Comparison of ENCODE assay signal across 21 mouse cellular contexts in genomic region chr5:122617718-122618117, GRCm38 (mm10). TPM values are rescaled to one million over a fixed set of nuclear protein-coding genes. Genes with fewer than 3 reads are reported as not detected.
DNase-seq lines count a peak whose midpoint lies in the region; ATAC-seq and TF ChIP-seq lines count a peak whose summit lies in the region.
"Had no signal": no experiment of that assay in that cellular context is flagged by ENCODE, and none has a peak within 500 bp of the region (broad histone marks: within the 10 kb centered on the region; RNA-seq: fewer than 3 reads in every experiment).

No protein-coding gene starts in this region.

- no peak for TF ChIP-seq CTCF in heart, adult 2 months (IDR thresholded peaks at IDR 0.05)

- no peak for TF ChIP-seq POLR2A in heart, adult 2 months (IDR thresholded peaks at IDR 0.05; ENCODE audit: insufficient read depth, low read depth, low read length)

- H3K36me3 ChIP-seq in embryonic facial prominence, embryonic 12.5 days = no peaks in the 10 kb centered on the region
- no peaks in the 10 kb centered on the region for H3K36me3 ChIP-seq in embryonic facial prominence, embryonic 10.5 days (replicated peaks)
- 0 out of 2 replicates have a peak, but pooled peaks cover 2% of the 10 kb centered on the region for H3K36me3 ChIP-seq in heart, adult 2 months (ENCODE audit: control insufficient read depth, insufficient read depth, low read length)
- H3K36me3 ChIP-seq in limb, embryonic 15.5 days = no peaks in the 10 kb centered on the region
- H3K36me3 ChIP-seq in limb, embryonic 10.5 days = peaks cover 3% of the 10 kb centered on the region; the same call in 1 of the 2 replicates
- H3K36me3 ChIP-seq in liver, embryonic 11.5 days (ENCODE audit: control insufficient read depth, insufficient read depth, low read length) = no peaks in the 10 kb centered on the region
- H3K36me3 ChIP-seq in hindbrain, embryonic 10.5 days = no peaks in the 10 kb centered on the region
- H3K36me3 ChIP-seq: embryonic facial prominence, embryonic 13.5 days; hindbrain, embryonic 13.5 days; intestine, embryonic 15.5 days; liver, embryonic 12.5 days; neural tube, embryonic 13.5 days had no signal

- intact Hi-C loops in heart, adult 2 months (cut with DNase I) = loop anchor here (2.0 kb wide), 1 partner anchor 59 kb away; no protein-coding TSS in a partner anchor
- intact Hi-C loops in heart, postnatal 14 days (cut with DNase I) = no loop called here

- no peak for ATAC-seq in embryonic facial prominence, embryonic 12.5 days (ENCODE audit: insufficient number of reproducible peaks, insufficient read depth, low FRiP score, low TSS enrichment)
- ATAC-seq in limb, embryonic 15.5 days (ENCODE audit: insufficient number of reproducible peaks, low FRiP score, low TSS enrichment, low read depth) = no peak
- no peak for ATAC-seq in liver, embryonic 11.5 days (replicated peaks; ENCODE audit: low FRiP score)
- ATAC-seq: intestine, embryonic 15.5 days; liver, embryonic 12.5 days had no signal

- 58% methylated on average over 5 of the region's 5 CpGs for WGBS in embryonic facial prominence, embryonic 12.5 days
- WGBS in embryonic facial prominence, embryonic 10.5 days = 74% methylated on average over 5 of the region's 5 CpGs
- 54% methylated on average over 5 of the region's 5 CpGs for WGBS in heart, adult 2 months
- WGBS in limb, embryonic 15.5 days = 63% methylated on average over 5 of the region's 5 CpGs
- WGBS in limb, embryonic 10.5 days = 70% methylated on average over 5 of the region's 5 CpGs
- WGBS in liver, embryonic 11.5 days = 73% methylated on average over 5 of the region's 5 CpGs
- WGBS in hindbrain, embryonic 10.5 days = 80% methylated on average over 5 of the region's 5 CpGs

- peaks cover 16% of the 10 kb centered on the region; the same call in 1 of the 2 replicates for H3K4me1 ChIP-seq in embryonic facial prominence, embryonic 12.5 days
- H3K4me1 ChIP-seq in embryonic facial prominence, embryonic 10.5 days = peaks cover 47% of the 10 kb centered on the region
- H3K4me1 ChIP-seq in heart, adult 2 months (ENCODE audit: control insufficient read depth, insufficient read depth, low read length) = peaks cover 15% of the 10 kb centered on the region
- peaks cover 14% of the 10 kb centered on the region for H3K4me1 ChIP-seq in limb, embryonic 15.5 days
- peaks cover 54% of the 10 kb centered on the region for H3K4me1 ChIP-seq in limb, embryonic 10.5 days
- 0 out of 2 replicates have a peak, but pooled peaks cover 6% of the 10 kb centered on the region for H3K4me1 ChIP-seq in liver, embryonic 11.5 days (replicated peaks; ENCODE audit: control insufficient read depth, insufficient read depth, low read length)
- H3K4me1 ChIP-seq in hindbrain, embryonic 10.5 days (replicated peaks) = peaks cover 34% of the 10 kb centered on the region

- H3K27me3 ChIP-seq in embryonic facial prominence, embryonic 12.5 days = no peaks in the 10 kb centered on the region
- no peaks in the 10 kb centered on the region for H3K27me3 ChIP-seq in embryonic facial prominence, embryonic 10.5 days (replicated peaks; ENCODE audit: low read depth, poor library complexity, severe bottlenecking)
- H3K27me3 ChIP-seq in heart, adult 2 months (ENCODE audit: control insufficient read depth, insufficient read depth, low read length) = no peaks in the 10 kb centered on the region
- no peaks in the 10 kb centered on the region for H3K27me3 ChIP-seq in limb, embryonic 15.5 days
- H3K27me3 ChIP-seq in limb, embryonic 10.5 days (ENCODE audit: low read depth, poor library complexity, severe bottlenecking) = no peaks in the 10 kb centered on the region
- peaks cover 2% of the 10 kb centered on the region for H3K27me3 ChIP-seq in liver, embryonic 11.5 days (replicated peaks; ENCODE audit: control insufficient read depth, insufficient read depth, low read length)
- H3K27me3 ChIP-seq in hindbrain, embryonic 10.5 days (ENCODE audit: insufficient read depth, poor library complexity, severe bottlenecking) = no peaks in the 10 kb centered on the region
- H3K27me3 ChIP-seq: embryonic facial prominence, embryonic 13.5 days; hindbrain, embryonic 13.5 days; intestine, embryonic 15.5 days; neural tube, embryonic 13.5 days had no signal

- H3K9ac ChIP-seq in embryonic facial prominence, embryonic 12.5 days = no peak overlapping the region
- no peak overlapping the region for H3K9ac ChIP-seq in heart, adult 2 months (ENCODE audit: low read depth, low read length)
- no peak overlapping the region for H3K9ac ChIP-seq in limb, embryonic 15.5 days
- no peak overlapping the region for H3K9ac ChIP-seq in liver, embryonic 11.5 days (ENCODE audit: low read depth, low read length)
- H3K9ac ChIP-seq: embryonic facial prominence, embryonic 13.5 days; hindbrain, embryonic 13.5 days; intestine, embryonic 15.5 days; liver, embryonic 12.5 days; neural tube, embryonic 13.5 days had no signal

- no peak overlapping the region for H3K4me2 ChIP-seq in embryonic facial prominence, embryonic 12.5 days (replicated peaks)
- no peak overlapping the region for H3K4me2 ChIP-seq in limb, embryonic 15.5 days
- no peak overlapping the region for H3K4me2 ChIP-seq in liver, embryonic 11.5 days
- H3K4me2 ChIP-seq: embryonic facial prominence, embryonic 13.5 days; hindbrain, embryonic 13.5 days; intestine, embryonic 15.5 days; liver, embryonic 12.5 days; neural tube, embryonic 13.5 days had no signal

- no peak for DNase-seq in embryonic facial prominence, embryonic 10.5 days (ENCODE audit: low spot score)
- no peak for DNase-seq in heart, adult 2 months
- DNase-seq in heart, postnatal 14 days = no peak
- DNase-seq in limb, embryonic 10.5 days (ENCODE audit: low spot score) = no peak
- no peak for DNase-seq in liver, embryonic 11.5 days (ENCODE audit: low spot score)
- no peak for DNase-seq in hindbrain, embryonic 10.5 days (ENCODE audit: low spot score)
- DNase-seq: adrenal gland, adult 2 months; cerebellum, adult 9-10 months; left cerebral cortex, postnatal 4 days; lung, adult 2 months; midbrain, embryonic 14.5 days; right cerebral cortex, adult 18-20 months had no signal

- no peaks in the 10 kb centered on the region for H3K9me3 ChIP-seq in embryonic facial prominence, embryonic 12.5 days
- no peaks in the 10 kb centered on the region for H3K9me3 ChIP-seq in embryonic facial prominence, embryonic 10.5 days
- no peaks in the 10 kb centered on the region for H3K9me3 ChIP-seq in limb, embryonic 15.5 days
- no peaks in the 10 kb centered on the region for H3K9me3 ChIP-seq in limb, embryonic 10.5 days (replicated peaks)
- no peaks in the 10 kb centered on the region for H3K9me3 ChIP-seq in liver, embryonic 11.5 days (ENCODE audit: control insufficient read depth, low read length)
- H3K9me3 ChIP-seq in hindbrain, embryonic 10.5 days = no peaks in the 10 kb centered on the region
- H3K9me3 ChIP-seq: embryonic facial prominence, embryonic 13.5 days; hindbrain, embryonic 13.5 days; intestine, embryonic 15.5 days; liver, embryonic 12.5 days; neural tube, embryonic 13.5 days had no signal

- 0 out of 2 replicates have a peak overlapping the region, but pooled peaks have one; percentile 1 for H3K27ac ChIP-seq in embryonic facial prominence, embryonic 12.5 days
- no peak overlapping the region for H3K27ac ChIP-seq in embryonic facial prominence, embryonic 10.5 days (replicated peaks)
- H3K27ac ChIP-seq in heart, adult 2 months = peak overlapping the region; percentile 92
- peak overlapping the region; percentile 24; the same call in 1 of the 2 replicates for H3K27ac ChIP-seq in limb, embryonic 15.5 days
- H3K27ac ChIP-seq in limb, embryonic 10.5 days = no peak overlapping the region; the same call in 1 of the 2 replicates
- no peak overlapping the region for H3K27ac ChIP-seq in liver, embryonic 11.5 days (ENCODE audit: low read depth, low read length)
- no peak overlapping the region for H3K27ac ChIP-seq in hindbrain, embryonic 10.5 days
- H3K27ac ChIP-seq: embryonic facial prominence, embryonic 13.5 days; hindbrain, embryonic 13.5 days; intestine, embryonic 15.5 days; liver, embryonic 12.5 days; neural tube, embryonic 13.5 days; stomach, postnatal 0 days had no signal

- H3K79me2 ChIP-seq in heart, adult 2 months (replicated peaks; ENCODE audit: control insufficient read depth, insufficient read depth, low read length) = no peaks in the 10 kb centered on the region

- TF ChIP-seq EP300 in heart, adult 2 months (IDR thresholded peaks at IDR 0.05; ENCODE audit: insufficient read depth, low read depth, low read length) = no peak

- H3K4me3 ChIP-seq in embryonic facial prominence, embryonic 12.5 days = no peak overlapping the region
- H3K4me3 ChIP-seq in embryonic facial prominence, embryonic 10.5 days = no peak overlapping the region
- H3K4me3 ChIP-seq in heart, adult 2 months = no peak overlapping the region
- no peak overlapping the region for H3K4me3 ChIP-seq in limb, embryonic 15.5 days
- no peak overlapping the region for H3K4me3 ChIP-seq in limb, embryonic 10.5 days
- no peak overlapping the region for H3K4me3 ChIP-seq in liver, embryonic 11.5 days (ENCODE audit: low read depth, low read length)
- no peak overlapping the region for H3K4me3 ChIP-seq in hindbrain, embryonic 10.5 days
- H3K4me3 ChIP-seq: embryonic facial prominence, embryonic 13.5 days; hindbrain, embryonic 13.5 days; intestine, embryonic 15.5 days; liver, embryonic 12.5 days; megakaryocyte, embryonic 14.5 days; neural tube, embryonic 13.5 days had no signal

RNA-seq across cellular contexts. Expression of gene Ift81, which starts 3.4 kb away (rescaled TPM):
- polyA plus RNA-seq in embryonic facial prominence, embryonic 12.5 days (2016; fragmentation: Nextera tagmentation; extraction: Ambion mirVana) = 43.5 and 44.9 TPM in 2 replicates
- 40.3 and 50.2 TPM in 2 replicates for polyA plus RNA-seq in embryonic facial prominence, embryonic 10.5 days (2016; fragmentation: Nextera tagmentation; extraction: Ambion mirVana)
- total RNA-seq in heart, adult 2 months (2021) = 10 to 100 TPM; 78.1 to 97.0 TPM
- polyA plus RNA-seq in heart, adult 2 months (2012; rRNA removed) = 11.4 and 25.3 TPM in 2 replicates
- total RNA-seq in heart, postnatal 14 days (2021) = 10 to 100 TPM; 49.4 to 58.5 TPM
- polyA plus RNA-seq in limb, embryonic 15.5 days (2015; fragmentation: Nextera tagmentation; extraction: Ambion mirVana) = 35.6 and 36.0 TPM in 2 replicates
- polyA plus RNA-seq in limb, embryonic 10.5 days (2016; fragmentation: Nextera tagmentation; extraction: Ambion mirVana) = 35.3 and 42.2 TPM in 2 replicates
- 8.9 and 10.9 TPM in 2 replicates for polyA plus RNA-seq in liver, embryonic 11.5 days (2014; fragmentation: Nextera tagmentation; extraction: Ambion mirVana)
- polyA plus RNA-seq in hindbrain, embryonic 10.5 days (2016; fragmentation: Nextera tagmentation; extraction: Ambion mirVana) = 39.6 and 45.3 TPM in 2 replicates

RNA-seq across cellular contexts. Expression of gene P2rx7, which starts 26.0 kb away (rescaled TPM):
- 0.74 and 0.96 TPM in 2 replicates for polyA plus RNA-seq in embryonic facial prominence, embryonic 12.5 days (2016; fragmentation: Nextera tagmentation; extraction: Ambion mirVana)
- 0.30 and 0.35 TPM in 2 replicates for polyA plus RNA-seq in embryonic facial prominence, embryonic 10.5 days (2016; fragmentation: Nextera tagmentation; extraction: Ambion mirVana)
- 1 to 10 TPM; 2.8 to 3.1 TPM for total RNA-seq in heart, adult 2 months (2021)
- polyA plus RNA-seq in heart, adult 2 months (2012; rRNA removed) = 7.2 and 7.4 TPM in 2 replicates
- total RNA-seq in heart, postnatal 14 days (2021) = 1 to 10 TPM; 4.0 to 4.3 TPM
- polyA plus RNA-seq in limb, embryonic 15.5 days (2015; fragmentation: Nextera tagmentation; extraction: Ambion mirVana) = 2.2 and 2.3 TPM in 2 replicates
- polyA plus RNA-seq in limb, embryonic 10.5 days (2016; fragmentation: Nextera tagmentation; extraction: Ambion mirVana) = 0.08 TPM in 1 of 2 replicates, not detected in the other
- polyA plus RNA-seq in liver, embryonic 11.5 days (2014; fragmentation: Nextera tagmentation; extraction: Ambion mirVana) = 0.47 and 1.3 TPM in 2 replicates
- 0.73 and 2.1 TPM in 2 replicates for polyA plus RNA-seq in hindbrain, embryonic 10.5 days (2016; fragmentation: Nextera tagmentation; extraction: Ambion mirVana)

Comparison
In these comparisons a context has a peak if more than half of its experiments do, and no peak if none do; other contexts are left out.
1. H3K27ac ChIP-seq: peak in embryonic facial prominence, embryonic 12.5 days (single experiment), heart, adult 2 months (single experiment) and limb, embryonic 15.5 days (single experiment); none in embryonic facial prominence, embryonic 10.5 days (single experiment), limb, embryonic 10.5 days (single experiment), liver, embryonic 11.5 days (single experiment) and hindbrain, embryonic 10.5 days (single experiment).